Mouse (Mus musculus): Measurements from ENCODE around the gene Myoc. TPM values are rescaled to one million over a fixed set of nuclear protein-coding genes. Genes with fewer than 3 reads are reported as not detected.

Myoc gene
- 0.13 TPM in 1 of 2 replicates, not detected in the other for polyA plus RNA-seq (2014; fragmentation: Nextera tagmentation; extraction: Ambion mirVana)

DNA sequence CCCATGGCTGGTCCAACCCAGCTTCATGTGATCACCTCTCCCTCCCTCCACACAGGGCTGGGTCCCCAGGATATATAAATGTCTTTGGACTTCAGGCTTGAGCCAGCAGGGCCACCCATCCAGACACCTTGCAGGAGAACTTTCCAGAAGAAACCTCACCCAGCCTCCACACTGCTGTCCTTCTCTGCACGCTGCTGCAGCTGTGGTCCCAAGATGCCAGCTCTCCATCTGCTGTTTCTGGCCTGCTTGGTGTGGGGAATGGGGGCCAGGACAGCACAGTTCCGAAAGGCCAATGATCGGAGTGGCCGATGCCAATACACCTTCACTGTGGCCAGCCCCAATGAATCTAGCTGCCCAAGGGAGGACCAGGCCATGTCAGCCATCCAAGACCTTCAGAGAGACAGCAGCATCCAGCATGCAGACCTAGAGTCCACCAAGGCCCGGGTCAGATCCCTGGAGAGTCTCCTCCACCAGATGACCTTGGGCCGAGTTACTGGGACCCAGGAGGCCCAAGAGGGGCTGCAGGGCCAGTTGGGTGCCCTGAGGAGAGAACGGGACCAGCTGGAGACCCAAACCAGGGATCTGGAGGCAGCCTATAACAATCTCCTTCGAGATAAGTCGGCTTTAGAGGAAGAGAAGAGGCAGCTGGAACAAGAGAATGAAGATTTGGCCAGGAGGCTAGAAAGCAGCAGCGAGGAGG is at the start of gene Myoc:
TSS of gene Myoc (plus strand) at position 105 of the 700 bp plus-strand sequence.
- Histone ChIP-seq H3K4me2 (replicated peaks) (no peak within 1 kb of the TSS), H3K27me3 (ENCODE audit: control insufficient read depth, insufficient read depth, low read length) (no peaks in the 10 kb centered on the region), H3K9me3 (ENCODE audit: control insufficient read depth, low read length) (no peaks in the 10 kb centered on the region), H3K36me3 (replicated peaks; ENCODE audit: control insufficient read depth, insufficient read depth) (no peaks in the 10 kb centered on the region), H3K4me3 (replicated peaks; ENCODE audit: low read length) (no peak within 1 kb of the TSS), H3K4me1 (replicated peaks; ENCODE audit: control insufficient read depth, insufficient read depth, low read length) (no peaks in the 10 kb centered on the region), H3K9ac (no peak within 1 kb of the TSS), H3K27ac (no peak within 1 kb of the TSS)
- no peak for DNase-seq (ENCODE audit: low spot score)
- 86% methylated on average over 10 of the region's 10 CpGs for WGBS
- no peak for ATAC-seq (ENCODE audit: low FRiP score)

- ATAC-seq (ENCODE audit: low FRiP score) (peak; percentile 77; the same call in 1 of the 2 replicates), DNase-seq (ENCODE audit: low spot score) (no peak)
- Histone ChIP-seq H3K4me3 (replicated peaks; ENCODE audit: low read length) (no peak overlapping the region), H3K4me2 (replicated peaks) (no peak overlapping the region), H3K9ac (no peak overlapping the region), H3K36me3 (replicated peaks; ENCODE audit: control insufficient read depth, insufficient read depth) (peaks cover 25% of the 10 kb centered on the region; the same call in 1 of the 2 replicates), H3K4me1 (replicated peaks; ENCODE audit: control insufficient read depth, insufficient read depth, low read length) (no peaks in the 10 kb centered on the region; the same call in 1 of the 2 replicates), H3K27me3 (ENCODE audit: control insufficient read depth, insufficient read depth, low read length) (no peaks in the 10 kb centered on the region), H3K9me3 (ENCODE audit: control insufficient read depth, low read length) (no peaks in the 10 kb centered on the region), H3K27ac (no peak overlapping the region)
- 4% methylated on average over 9 of the region's 9 CpGs for WGBS
These were observed 49.5 kb upstream of the Myoc start for GRCm38 (mm10) chr1:162589443-162589842.

- H3K27me3 ChIP-seq (ENCODE audit: control insufficient read depth, insufficient read depth, low read length), result no peaks in the 10 kb centered on the region
- no peak overlapping the region for H3K4me2 ChIP-seq (replicated peaks)
- H3K27ac ChIP-seq, result peak overlapping the region; percentile 12; the same call in 1 of the 2 replicates
- WGBS, result 51% methylated on average over 8 of the region's 8 CpGs
- H3K4me1 ChIP-seq (replicated peaks; ENCODE audit: control insufficient read depth, insufficient read depth, low read length), result no peaks in the 10 kb centered on the region; the same call in 1 of the 2 replicates
- ATAC-seq (ENCODE audit: low FRiP score) (peak; percentile 66; the same call in 1 of the 2 replicates), DNase-seq (ENCODE audit: low spot score) (no peak)
- no peak overlapping the region for H3K9ac ChIP-seq
- H3K4me3 ChIP-seq (replicated peaks; ENCODE audit: low read length), result no peak overlapping the region
- peaks cover 21% of the 10 kb centered on the region; the same call in 1 of the 2 replicates for H3K36me3 ChIP-seq (replicated peaks; ENCODE audit: control insufficient read depth, insufficient read depth)
- H3K9me3 ChIP-seq (ENCODE audit: control insufficient read depth, low read length), result no peaks in the 10 kb centered on the region
These were observed 48.4 kb upstream of the Myoc start for GRCm38 (mm10) chr1:162590415-162590997.

- Histone ChIP-seq H3K27ac (no peak overlapping the region), H3K9me3 (ENCODE audit: control insufficient read depth, low read length) (no peaks in the 10 kb centered on the region), H3K4me2 (replicated peaks) (no peak overlapping the region), H3K36me3 (replicated peaks; ENCODE audit: control insufficient read depth, insufficient read depth) (peaks cover 40% of the 10 kb centered on the region), H3K4me1 (replicated peaks; ENCODE audit: control insufficient read depth, insufficient read depth, low read length) (peaks cover 10% of the 10 kb centered on the region; the same call in 1 of the 2 replicates), H3K27me3 (ENCODE audit: control insufficient read depth, insufficient read depth, low read length) (no peaks in the 10 kb centered on the region), H3K9ac (no peak overlapping the region), H3K4me3 (replicated peaks; ENCODE audit: low read length) (no peak overlapping the region)
- 91% methylated on average over 3 of the region's 3 CpGs for WGBS
- no peak for DNase-seq (ENCODE audit: low spot score)
- no peak for ATAC-seq (ENCODE audit: low FRiP score)
These were observed 41.4 kb upstream of the Myoc start for GRCm38 (mm10) chr1:162597379-162598102.

DNA sequence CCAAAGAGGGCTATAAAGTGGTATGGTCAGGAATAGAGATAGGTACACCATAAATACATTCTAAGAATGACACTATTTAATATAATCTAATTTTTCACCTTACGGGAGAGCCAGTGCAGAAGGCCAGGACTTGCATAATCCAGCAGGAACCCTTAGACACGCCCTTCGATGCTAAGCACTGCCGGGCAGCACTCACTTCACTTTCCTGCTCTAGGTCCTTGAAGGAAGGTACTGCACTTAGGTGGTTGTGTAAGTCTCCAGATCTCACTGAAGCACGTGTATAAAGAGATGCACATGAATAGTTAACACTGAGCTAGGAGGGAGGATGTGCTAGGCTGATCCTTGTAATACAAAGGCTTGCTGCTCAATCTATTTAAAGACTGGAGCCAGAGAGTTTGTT is 39.3 kb upstream of the Myoc start:
- WGBS, result 91% methylated on average over 5 of the region's 5 CpGs
- Histone ChIP-seq H3K4me3 (replicated peaks; ENCODE audit: low read length) (no peak overlapping the region), H3K9ac (no peak overlapping the region), H3K4me2 (replicated peaks) (no peak overlapping the region), H3K27me3 (ENCODE audit: control insufficient read depth, insufficient read depth, low read length) (no peaks in the 10 kb centered on the region), H3K9me3 (ENCODE audit: control insufficient read depth, low read length) (no peaks in the 10 kb centered on the region), H3K27ac (no peak overlapping the region), H3K36me3 (replicated peaks; ENCODE audit: control insufficient read depth, insufficient read depth) (peaks cover 34% of the 10 kb centered on the region; the same call in 1 of the 2 replicates), H3K4me1 (replicated peaks; ENCODE audit: control insufficient read depth, insufficient read depth, low read length) (peaks cover 10% of the 10 kb centered on the region; the same call in 1 of the 2 replicates)
- ATAC-seq (ENCODE audit: low FRiP score) (no peak), DNase-seq (ENCODE audit: low spot score) (no peak)

GRCm38 (mm10) chr1:162601288-162601687 is 37.7 kb upstream of the Myoc start:
- Histone ChIP-seq H3K9ac (no peak overlapping the region), H3K9me3 (ENCODE audit: control insufficient read depth, low read length) (no peaks in the 10 kb centered on the region), H3K4me3 (replicated peaks; ENCODE audit: low read length) (no peak overlapping the region), H3K27me3 (ENCODE audit: control insufficient read depth, insufficient read depth, low read length) (no peaks in the 10 kb centered on the region), H3K36me3 (replicated peaks; ENCODE audit: control insufficient read depth, insufficient read depth) (peaks cover 24% of the 10 kb centered on the region; the same call in 1 of the 2 replicates), H3K27ac (no peak overlapping the region), H3K4me2 (replicated peaks) (no peak overlapping the region), H3K4me1 (replicated peaks; ENCODE audit: control insufficient read depth, insufficient read depth, low read length) (peaks cover 10% of the 10 kb centered on the region; the same call in 1 of the 2 replicates)
- peak; percentile 83 for ATAC-seq (ENCODE audit: low FRiP score)
- DNase-seq (ENCODE audit: low spot score), result peak; percentile 64
- 40% methylated on average over 4 of the region's 4 CpGs for WGBS

DNA sequence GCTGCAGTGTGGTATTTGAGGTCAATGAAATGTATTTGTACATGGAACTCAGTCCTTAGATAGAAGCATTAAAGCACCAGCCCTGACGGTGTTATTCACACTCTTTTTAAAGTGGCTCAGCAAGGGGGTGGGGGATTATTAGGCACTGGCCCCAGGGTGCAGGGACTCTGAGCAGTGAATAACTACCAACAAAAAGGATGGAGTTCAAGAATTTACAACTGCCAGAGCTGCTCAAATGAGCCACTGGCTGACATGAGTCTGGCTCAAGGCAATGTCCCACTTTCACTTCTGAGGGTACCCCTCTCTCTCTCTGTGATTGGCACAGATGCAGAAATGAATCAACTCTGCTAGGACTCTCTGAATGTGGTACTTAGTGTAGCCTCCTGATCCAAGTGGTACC is 30.8 kb upstream of the Myoc start:
- H3K4me2 ChIP-seq (replicated peaks), result no peak overlapping the region
- H3K27ac ChIP-seq, result no peak overlapping the region
- H3K9me3 ChIP-seq (ENCODE audit: control insufficient read depth, low read length), result no peaks in the 10 kb centered on the region
- ATAC-seq (ENCODE audit: low FRiP score) (no peak), DNase-seq (ENCODE audit: low spot score) (no peak)
- no peaks in the 10 kb centered on the region for H3K36me3 ChIP-seq (replicated peaks; ENCODE audit: control insufficient read depth, insufficient read depth)
- H3K4me3 ChIP-seq (replicated peaks; ENCODE audit: low read length), result no peak overlapping the region
- no peak overlapping the region for H3K9ac ChIP-seq
- no peaks in the 10 kb centered on the region for H3K27me3 ChIP-seq (ENCODE audit: control insufficient read depth, insufficient read depth, low read length)
- no peaks in the 10 kb centered on the region for H3K4me1 ChIP-seq (replicated peaks; ENCODE audit: control insufficient read depth, insufficient read depth, low read length)
- WGBS, result 17% methylated on average over 1 of the region's 1 CpGs

- Histone ChIP-seq H3K27ac (no peak overlapping the region), H3K9me3 (ENCODE audit: control insufficient read depth, low read length) (no peaks in the 10 kb centered on the region), H3K9ac (no peak overlapping the region), H3K27me3 (ENCODE audit: control insufficient read depth, insufficient read depth, low read length) (no peaks in the 10 kb centered on the region), H3K36me3 (replicated peaks; ENCODE audit: control insufficient read depth, insufficient read depth) (no peaks in the 10 kb centered on the region), H3K4me2 (replicated peaks) (no peak overlapping the region), H3K4me1 (replicated peaks; ENCODE audit: control insufficient read depth, insufficient read depth, low read length) (no peaks in the 10 kb centered on the region), H3K4me3 (replicated peaks; ENCODE audit: low read length) (no peak overlapping the region)
- ATAC-seq (ENCODE audit: low FRiP score), result no peak
- DNase-seq (ENCODE audit: low spot score), result no peak
- 42% methylated on average over 9 of the region's 9 CpGs for WGBS
These were observed 29.2 kb upstream of the Myoc start for GRCm38 (mm10) chr1:162609633-162610250.

DNA sequence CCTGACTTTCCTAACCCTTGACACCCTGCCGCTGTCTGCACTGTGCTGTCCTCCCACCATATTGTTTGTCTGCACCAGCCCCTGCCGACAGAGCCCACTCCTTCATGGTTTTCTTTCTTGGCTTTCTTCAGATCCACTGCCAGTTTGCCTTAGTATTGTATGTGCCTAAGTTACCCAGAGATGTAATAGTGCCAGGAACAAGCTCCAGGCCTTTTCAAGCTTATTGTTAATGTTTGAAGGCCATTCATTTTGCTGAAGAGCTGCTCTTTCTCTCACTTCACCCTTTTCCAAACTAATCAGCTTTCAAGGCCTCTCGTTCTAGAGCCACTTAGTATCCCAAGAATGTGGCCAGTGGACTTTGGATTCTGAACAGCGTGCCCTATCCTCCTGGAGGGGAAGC is 27.8 kb upstream of the Myoc start:
- ATAC-seq (ENCODE audit: low FRiP score) (no peak), DNase-seq (ENCODE audit: low spot score) (no peak)
- Histone ChIP-seq H3K36me3 (replicated peaks; ENCODE audit: control insufficient read depth, insufficient read depth) (no peaks in the 10 kb centered on the region), H3K4me2 (replicated peaks) (no peak overlapping the region), H3K27me3 (ENCODE audit: control insufficient read depth, insufficient read depth, low read length) (no peaks in the 10 kb centered on the region), H3K9ac (no peak overlapping the region), H3K9me3 (ENCODE audit: control insufficient read depth, low read length) (no peaks in the 10 kb centered on the region), H3K4me1 (replicated peaks; ENCODE audit: control insufficient read depth, insufficient read depth, low read length) (no peaks in the 10 kb centered on the region), H3K27ac (no peak overlapping the region), H3K4me3 (replicated peaks; ENCODE audit: low read length) (no peak overlapping the region)
- 45% methylated on average over 4 of the region's 4 CpGs for WGBS
